Mouse (Mus musculus) G1E (cell line): ENCODE results near the gene Mau2.

Source experiments
- CTCF ChIP-seq: IDR thresholded peaks from 2 replicates; pipeline ENCODE4 v1.5.1; 2012; ENCODE audit warnings: low read depth, low read length, inconsistent platforms, mixed read lengths
- GATA1 ChIP-seq: IDR thresholded peaks from 2 replicates; pipeline ENCODE4 v1.6.1; 2012; ENCODE audit warnings: borderline replicate concordance, low read length, inconsistent platforms, mixed read lengths
- GATA2 ChIP-seq: IDR thresholded peaks from 2 replicates; pipeline ENCODE4 v1.6.1; 2012; ENCODE audit warnings: low read depth, low read length, inconsistent platforms, borderline replicate concordance
- TAL1 ChIP-seq: conservative IDR thresholded peaks from 2 replicates; pipeline ENCODE4 v1.6.1; 2012; ENCODE audit warnings: low read depth, low read length, inconsistent platforms, mixed read lengths

DNA sequence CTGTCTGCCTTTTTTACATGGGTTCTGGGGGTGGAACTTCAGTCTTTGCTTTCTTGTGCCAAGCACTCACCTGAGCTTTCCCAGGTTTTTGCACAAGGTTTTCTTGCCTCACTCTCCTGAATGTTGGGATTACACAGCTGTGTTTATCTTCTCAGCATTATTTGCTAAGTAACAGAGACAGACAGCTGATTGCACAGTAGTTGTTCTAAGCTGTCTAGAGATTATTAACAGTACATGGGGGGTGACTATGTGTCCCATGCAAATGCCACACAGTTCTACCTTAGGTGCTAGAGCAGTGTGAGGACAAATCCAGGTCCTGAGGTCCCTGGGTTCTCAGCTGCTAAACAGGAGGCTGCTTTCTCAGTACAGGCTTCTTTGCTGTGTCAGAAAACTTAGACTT lies 7.1 kb upstream of the Mau2 start:
- no peak for TF ChIP-seq CTCF
- TF ChIP-seq TAL1: no peak
- no peak for TF ChIP-seq GATA1
- TF ChIP-seq GATA2: no peak
